Mouse (Mus musculus): Measurements from ENCODE around the gene Notch2.

DNA sequence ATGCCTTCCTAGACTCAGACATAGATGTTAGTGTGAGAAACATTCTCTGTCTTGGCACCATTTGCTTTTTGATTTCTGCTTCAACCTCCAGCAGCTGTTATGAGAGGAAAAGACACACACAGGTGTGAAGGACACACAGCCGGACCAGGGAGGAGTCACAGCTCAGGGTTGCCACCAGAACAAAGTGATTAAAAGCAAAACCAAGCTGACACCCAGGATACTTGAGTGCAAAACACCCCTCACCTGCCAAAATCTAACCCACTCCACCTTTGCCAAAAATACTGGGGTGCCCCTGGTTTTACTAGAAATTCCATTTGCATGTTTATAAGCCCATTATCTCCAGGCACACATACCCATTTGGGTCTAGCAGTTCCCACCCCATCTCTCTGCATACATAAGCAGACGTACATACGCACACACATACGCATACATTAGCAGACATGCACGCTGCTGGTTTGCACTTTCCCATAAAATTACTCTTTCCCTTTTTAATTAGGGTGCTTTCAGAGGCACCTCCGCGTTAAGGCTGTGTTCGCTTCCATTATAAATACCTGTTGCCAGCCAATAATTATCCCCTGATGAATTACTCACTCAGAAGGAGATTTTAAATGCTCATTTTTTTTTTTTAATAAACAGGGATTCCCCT is 7.2 kb upstream of the Notch2 start:
- TF ChIP-seq CTCF (IDR thresholded peaks at IDR 0.05; ENCODE audit: control insufficient read depth, insufficient read depth, insufficient read length) (no peak), MAX (IDR thresholded peaks at IDR 0.05) (no peak), USF1 (IDR thresholded peaks at IDR 0.05; ENCODE audit: low read depth) (no peak), FOSL1 (IDR thresholded peaks at IDR 0.05; ENCODE audit: insufficient read depth, low read length, poor library complexity, severe bottlenecking) (no peak), MYOD1 (IDR thresholded peaks at IDR 0.05; ENCODE audit: control insufficient read depth, insufficient read length, low read depth) (no peak)
